Mouse (Mus musculus) MEL (cell line): ENCODE measurements around the gene Mkln1.

Source experiments
- EP300 ChIP-seq, 2 experiments: IDR thresholded peaks; 2 replicates each; pipeline ENCODE4 v1.6.1; 2011; ENCODE audit warnings: improper control_type of control experiment in 2 of 2, low read length in 2 of 2, low read depth in 1 of 2, mild to moderate bottlenecking in 1 of 2
- GABPA ChIP-seq: IDR thresholded peaks from 2 replicates; pipeline ENCODE4 v1.6.1; 2012; ENCODE audit warnings: low read depth, mild to moderate bottlenecking, inconsistent platforms, low read length, improper control_type of control experiment, moderate library complexity
- MAX ChIP-seq: IDR thresholded peaks from 2 replicates; pipeline ENCODE4 v1.6.1; 2011; ENCODE audit warnings: low read length, improper control_type of control experiment
- NELFE ChIP-seq: IDR thresholded peaks from 2 replicates; pipeline ENCODE4 v1.6.1; 2011; ENCODE audit warnings: low read depth, low read length, improper control_type of control experiment
- ZKSCAN1 ChIP-seq: IDR thresholded peaks from 2 replicates; pipeline ENCODE4 v1.6.1; 2012; ENCODE audit warnings: low read depth, mild to moderate bottlenecking, inconsistent platforms, low read length, improper control_type of control experiment, moderate library complexity
- ZNF384 ChIP-seq: IDR thresholded peaks from 2 replicates; pipeline ENCODE4 v1.6.1; 2012; ENCODE audit warnings: low read depth, mild to moderate bottlenecking, inconsistent platforms, low read length, improper control_type of control experiment

- TF ChIP-seq MAX (no peak), GABPA (no peak), EP300 (IDR thresholded peaks at IDR 0.05; ENCODE audit: low read depth in 1 of 2, low read length in 2 of 2) (no peak), NELFE (no peak), ZNF384 (no peak), ZKSCAN1 (no peak)
Measured at GRCm38 (mm10) chr6:31502614-31503013, 104.1 kb downstream of the Mkln1 start.
